Mouse (Mus musculus) forebrain, embryonic 12.5 days (tissue): ENCODE measurements around the gene Trim13. TPM values are rescaled to one million over a fixed set of nuclear protein-coding genes. Genes with fewer than 3 reads are reported as not detected.
"Not testable (repeated sequence)": the region's sequence is repeated elsewhere in the genome, so short reads cannot be mapped to it uniquely, and the experiment has no call there.

Source experiments
- ATAC-seq: fragments of 200-750 bp; cut with Nextera tagmentation; 2 replicates; pipeline ENCODE4 v1.8.0; 2017; ENCODE audit warnings: moderate TSS enrichment; ENCODE audit not compliant: low FRiP score
- H3K27ac ChIP-seq: fragments of 300-500 bp; sonication (generic); 2 replicates; pipeline ENCODE4 v1.5.1; 2016; ENCODE audit warnings: mild to moderate bottlenecking
- H3K27me3 ChIP-seq: fragments of 300-500 bp; sonication (generic); 2 replicates; pipeline ENCODE4 v1.6.1; 2016; ENCODE audit warnings: mild to moderate bottlenecking
- H3K36me3 ChIP-seq: fragments of 300-500 bp; sonication (generic); replicated peaks from 2 replicates; pipeline ENCODE4 v1.6.1; 2016; ENCODE audit warnings: mild to moderate bottlenecking
- H3K4me1 ChIP-seq: fragments of 300-500 bp; sonication (generic); 2 replicates; pipeline ENCODE4 v1.6.1; 2016
- H3K4me2 ChIP-seq: fragments of 300-500 bp; sonication (generic); 2 replicates; pipeline ENCODE4 v1.6.1; 2016; ENCODE audit warnings: mild to moderate bottlenecking, moderate library complexity
- H3K4me3 ChIP-seq: fragments of 300-500 bp; sonication (generic); replicated peaks from 2 replicates; pipeline ENCODE4 v1.5.1; 2016; ENCODE audit warnings: mild to moderate bottlenecking
- H3K9ac ChIP-seq: fragments of 300-500 bp; sonication (generic); 2 replicates; pipeline ENCODE4 v1.6.1; 2016; ENCODE audit warnings: mild to moderate bottlenecking
- H3K9me3 ChIP-seq: fragments of 300-500 bp; sonication (generic); 2 replicates; pipeline ENCODE4 v1.6.1; 2016
- WGBS: fragments of 180-500 bp; shearing (Covaris S2); methylation state at CpG from one replicate; pipeline ENCODE4 v1.1.7; 2016; 5-methylcytosine and 5-hydroxymethylcytosine counted together
- polyA plus RNA-seq: library from polyadenylated mRNA; unstranded; fragments of >200 nt; fragmentation: Nextera tagmentation; extraction: Ambion mirVana; gene quantifications from 2 replicates; pipeline ENCODE4 v1.2.1, GENCODE M21; 2016

Gene Trim13
- 41.5 and 42.6 TPM in 2 replicates for polyA plus RNA-seq

DNA sequence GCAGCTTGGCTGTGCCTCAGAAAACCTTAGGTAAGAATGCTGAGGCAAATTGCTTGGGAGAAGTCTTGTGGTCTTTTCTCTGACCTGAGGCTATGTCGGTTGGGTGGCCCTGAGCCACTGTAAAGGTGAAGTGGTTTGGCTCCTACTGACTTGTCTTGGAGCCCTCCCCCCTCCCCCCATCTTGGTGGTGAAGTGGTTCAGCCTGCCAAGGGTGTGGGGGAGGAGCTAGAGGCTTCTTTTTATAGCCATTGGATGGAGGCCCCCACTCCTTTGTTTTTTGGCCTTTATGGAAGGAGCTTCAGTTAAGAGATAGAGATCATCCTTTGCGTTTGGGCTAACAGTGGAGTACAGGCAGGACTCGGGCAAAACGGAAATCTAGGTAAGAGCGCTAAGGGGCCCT is at the start of gene Trim13:
TSS of gene Trim13 (plus strand) at position 280 of the 400 bp plus-strand sequence.
- peaks cover 17% of the 10 kb centered on the region for H3K4me1 ChIP-seq
- H3K4me2 ChIP-seq = peak within 1 kb of the TSS; percentile 55
- H3K27ac ChIP-seq = no peak within 1 kb of the TSS
- H3K27me3 ChIP-seq = no peaks in the 10 kb centered on the region
- H3K9me3 ChIP-seq = no peaks in the 10 kb centered on the region
- no peak within 1 kb of the TSS for H3K9ac ChIP-seq
- H3K36me3 ChIP-seq = peaks cover 4% of the 10 kb centered on the region; the same call in 1 of the 2 replicates
- no peak for ATAC-seq
- WGBS = 44% methylated on average over 5 of the region's 5 CpGs
- peak within 1 kb of the TSS; percentile 87 for H3K4me3 ChIP-seq

DNA sequence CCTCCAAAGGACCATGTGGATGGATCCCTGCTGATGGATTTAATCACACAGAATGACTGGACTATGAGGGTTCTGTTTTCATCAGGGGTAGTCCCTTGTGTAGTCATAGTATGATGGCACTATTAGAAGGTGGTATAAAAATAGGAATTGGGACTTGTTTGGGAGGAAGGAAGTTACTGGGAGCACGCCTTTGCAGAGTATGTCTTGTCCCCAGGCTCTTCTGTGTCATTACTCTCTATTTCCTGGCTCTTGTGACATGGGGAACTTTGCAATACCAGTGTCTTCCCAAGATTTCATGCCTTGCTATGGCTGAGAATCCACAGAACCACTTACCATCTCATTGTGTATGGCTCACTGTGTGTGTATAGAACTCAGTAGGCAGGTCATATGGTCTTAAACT is 49.4 kb upstream of the Trim13 start:
- WGBS = 84% methylated on average over 1 of the region's 1 CpGs
- Histone ChIP-seq H3K4me1 (no peaks in the 10 kb centered on the region), H3K36me3 (peaks cover 16% of the 10 kb centered on the region), H3K27me3 (no peaks in the 10 kb centered on the region), H3K4me2 (no peak overlapping the region), H3K27ac (no peak overlapping the region), H3K9ac (no peak overlapping the region), H3K9me3 (no peaks in the 10 kb centered on the region), H3K4me3 (no peak overlapping the region)
- ATAC-seq = no peak

DNA sequence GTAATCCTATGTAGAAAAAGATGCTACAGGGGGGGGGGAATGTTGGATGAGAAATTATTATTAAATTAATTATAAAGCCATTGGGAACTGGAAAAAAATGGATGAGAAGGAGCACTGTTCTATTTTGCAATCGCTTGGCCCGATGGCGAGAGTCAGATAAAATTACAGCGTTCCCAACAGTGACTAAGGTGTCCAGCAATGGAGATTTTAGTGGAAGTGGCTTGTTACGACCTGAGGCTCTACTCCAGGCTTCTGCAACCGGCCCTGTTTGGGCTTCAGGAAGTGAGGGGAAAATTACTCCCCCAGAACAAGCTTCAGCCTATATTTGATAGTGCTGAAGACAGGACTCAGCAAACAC is 42.1 kb upstream of the Trim13 start:
- H3K36me3 ChIP-seq = no peaks in the 10 kb centered on the region
- ATAC-seq = no peak
- H3K9ac ChIP-seq = peak overlapping the region; percentile 63
- peak overlapping the region; percentile 66 for H3K4me3 ChIP-seq
- H3K4me2 ChIP-seq = peak overlapping the region; percentile 89
- no peaks in the 10 kb centered on the region for H3K9me3 ChIP-seq
- H3K27ac ChIP-seq = peak overlapping the region; percentile 84
- WGBS = 10% methylated on average over 6 of the region's 6 CpGs
- H3K27me3 ChIP-seq = no peaks in the 10 kb centered on the region
- H3K4me1 ChIP-seq = peaks cover 11% of the 10 kb centered on the region; the same call in 1 of the 2 replicates

DNA sequence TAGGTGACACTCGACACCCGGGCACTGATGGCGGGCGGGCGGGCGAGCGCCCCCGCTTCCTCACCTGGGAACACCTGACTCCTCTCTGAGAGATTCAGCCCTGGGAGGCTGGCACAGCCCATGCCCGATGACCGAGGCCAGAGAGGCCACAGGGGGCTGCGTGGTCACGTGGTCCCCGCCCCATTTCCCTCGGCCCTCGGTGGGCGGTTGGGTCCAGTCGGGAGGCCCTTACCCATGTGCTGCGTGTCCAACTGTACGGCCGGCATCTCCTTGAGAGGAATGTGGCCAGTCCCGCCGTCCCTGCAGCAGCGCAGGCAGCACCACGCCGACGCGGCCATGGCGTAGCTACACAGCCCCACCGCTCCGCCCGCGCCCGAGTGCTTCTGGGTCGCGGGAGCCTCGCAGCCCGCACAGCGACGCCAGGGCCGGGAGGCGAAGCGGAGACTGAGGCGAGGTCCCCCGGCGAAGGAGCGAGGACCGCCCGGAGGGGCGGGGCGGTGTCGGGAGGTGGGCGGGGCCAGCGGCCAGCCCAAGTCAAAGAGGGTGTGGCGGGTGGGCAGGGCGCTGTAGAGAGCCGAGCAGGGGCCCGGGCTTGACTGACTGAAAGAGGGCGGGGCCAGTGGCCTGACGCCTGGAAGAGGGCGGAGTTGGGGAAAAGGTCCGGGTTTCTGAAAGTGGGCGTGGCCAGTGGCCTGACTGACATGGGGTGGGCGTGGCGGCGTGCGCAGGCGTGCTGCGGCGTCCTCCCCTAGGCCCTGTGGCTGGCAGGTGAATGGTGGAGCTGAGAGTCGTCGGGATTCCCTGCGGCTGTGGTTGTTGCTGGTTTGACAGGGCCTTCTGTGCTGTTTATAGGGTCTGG is 41.5 kb upstream of the Trim13 start, which contains the start of gene Spryd7:
TSS of gene Spryd7 (minus strand) at position 598 of the 859 bp plus-strand sequence.
- WGBS = under 1% methylated on average over 72 of the region's 72 CpGs
- peak; percentile 98 for ATAC-seq
- no peaks in the 10 kb centered on the region for H3K9me3 ChIP-seq
- H3K36me3 ChIP-seq = no peaks in the 10 kb centered on the region
- peak within 1 kb of the TSS; percentile 84 for H3K27ac ChIP-seq
- H3K9ac ChIP-seq = peak within 1 kb of the TSS; percentile 63
- peak within 1 kb of the TSS; percentile 66 for H3K4me3 ChIP-seq
- peak within 1 kb of the TSS; percentile 89 for H3K4me2 ChIP-seq
- H3K27me3 ChIP-seq = no peaks in the 10 kb centered on the region
- peaks cover 11% of the 10 kb centered on the region; the same call in 1 of the 2 replicates for H3K4me1 ChIP-seq

DNA sequence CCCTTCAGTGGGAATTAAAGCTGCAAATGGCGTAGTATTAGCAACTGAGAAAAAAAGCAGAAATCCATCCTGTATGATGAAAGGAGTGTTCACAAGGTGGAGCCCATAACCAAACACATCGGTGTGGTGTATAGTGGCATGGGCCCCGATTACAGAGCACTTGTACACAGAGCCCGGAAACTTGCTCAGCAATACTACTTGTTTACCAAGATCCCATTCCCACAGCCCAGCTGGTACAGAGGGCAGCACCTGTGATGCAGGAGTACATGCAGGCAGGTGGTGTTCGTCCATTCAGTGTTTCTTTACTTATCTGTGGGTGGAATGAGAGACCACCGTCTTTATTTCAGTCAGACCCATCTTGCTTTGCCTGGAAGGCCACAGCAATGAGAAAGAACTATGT is 39.1 kb upstream of the Trim13 start:
- Histone ChIP-seq H3K4me3 (no peak overlapping the region), H3K9me3 (no peaks in the 10 kb centered on the region), H3K4me2 (no peak overlapping the region), H3K27ac (no peak overlapping the region), H3K9ac (no peak overlapping the region), H3K4me1 (peaks cover 11% of the 10 kb centered on the region; the same call in 1 of the 2 replicates), H3K36me3 (no peaks in the 10 kb centered on the region), H3K27me3 (no peaks in the 10 kb centered on the region)
- no peak for ATAC-seq
- 86% methylated on average over 6 of the region's 6 CpGs for WGBS

DNA sequence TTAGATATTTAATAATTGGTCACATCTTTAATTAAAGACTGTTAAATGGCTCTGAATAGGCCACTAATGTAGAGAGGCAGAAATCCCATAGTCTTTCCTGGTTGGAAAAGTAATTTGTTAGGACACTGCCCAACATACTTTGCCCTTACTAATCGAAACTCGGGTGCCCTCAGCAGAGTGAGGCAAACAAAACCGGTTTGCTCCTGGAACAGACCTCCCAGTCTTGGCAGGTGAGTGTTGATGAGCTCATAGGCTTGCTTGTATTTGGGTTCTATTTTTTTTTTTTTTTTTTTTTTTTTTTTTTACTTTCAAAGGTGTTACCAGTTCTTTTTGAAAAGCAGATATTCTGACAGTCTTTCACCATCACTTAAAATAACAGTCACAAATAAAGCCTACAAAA is 38.2 kb upstream of the Trim13 start:
- H3K4me2 ChIP-seq = no peak overlapping the region
- H3K9me3 ChIP-seq = no peaks in the 10 kb centered on the region
- no peak overlapping the region for H3K9ac ChIP-seq
- H3K36me3 ChIP-seq = no peaks in the 10 kb centered on the region
- H3K4me3 ChIP-seq = no peak overlapping the region
- no peak overlapping the region for H3K27ac ChIP-seq
- ATAC-seq = no peak
- WGBS = 87% methylated on average over 3 of the region's 3 CpGs
- peaks cover 11% of the 10 kb centered on the region; the same call in 1 of the 2 replicates for H3K4me1 ChIP-seq
- no peaks in the 10 kb centered on the region for H3K27me3 ChIP-seq

DNA sequence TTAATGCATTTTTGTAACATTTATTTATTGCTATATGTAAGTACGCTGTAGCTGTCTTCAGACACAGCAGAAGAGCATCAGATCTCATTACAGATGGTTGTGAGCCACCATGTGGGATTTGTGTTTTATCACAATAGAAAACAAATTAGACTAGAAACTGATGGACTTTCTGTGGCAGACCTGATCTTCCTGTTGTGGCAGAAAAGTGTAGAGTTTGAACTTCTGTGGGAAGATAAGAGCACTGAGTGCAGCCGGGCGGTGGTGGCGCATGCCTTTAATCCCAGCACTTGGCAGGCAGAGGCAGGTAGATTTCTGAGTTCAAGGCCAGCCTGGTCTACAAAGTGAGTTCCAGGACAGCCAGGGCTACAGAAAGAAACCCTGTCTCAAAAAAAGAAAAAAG is 31.8 kb upstream of the Trim13 start:
- WGBS = 89% methylated on average over 4 of the region's 4 CpGs
- not testable (repeated sequence) for H3K27ac ChIP-seq

DNA sequence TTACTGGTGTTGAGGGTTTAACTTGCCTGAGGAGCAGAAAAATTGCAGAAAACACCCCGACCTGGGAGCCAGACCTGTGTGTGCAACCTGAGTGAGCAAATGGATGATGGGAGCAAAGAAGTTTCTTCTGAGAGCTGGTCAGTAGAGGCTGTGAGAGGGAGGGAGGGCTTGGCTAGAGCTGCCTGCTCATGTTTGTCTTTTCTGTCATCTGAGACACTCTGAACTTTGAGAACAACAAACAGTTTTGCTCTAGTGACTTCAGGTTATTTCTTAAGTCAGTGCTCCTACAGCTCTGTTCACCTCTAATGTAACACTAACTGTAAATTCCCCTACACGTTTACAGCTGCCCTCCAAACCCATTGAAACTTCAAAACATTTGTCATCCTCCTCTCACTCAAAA is 28.7 kb upstream of the Trim13 start:
- no peak for ATAC-seq
- Histone ChIP-seq H3K9ac (no peak overlapping the region), H3K4me1 (no peaks in the 10 kb centered on the region), H3K27ac (no peak overlapping the region), H3K4me2 (no peak overlapping the region), H3K9me3 (no peaks in the 10 kb centered on the region), H3K36me3 (no peaks in the 10 kb centered on the region), H3K27me3 (no peaks in the 10 kb centered on the region), H3K4me3 (no peak overlapping the region)
- 72% methylated on average over 2 of the region's 2 CpGs for WGBS

More for the DNA sequence above, 31.8 kb upstream of the Trim13 start:
- H3K4me2 ChIP-seq, H3K9me3 ChIP-seq, H3K4me3 ChIP-seq, H3K27me3 ChIP-seq, H3K4me1 ChIP-seq, ATAC-seq, H3K36me3 ChIP-seq, H3K9ac ChIP-seq: not testable (repeated sequence)

DNA sequence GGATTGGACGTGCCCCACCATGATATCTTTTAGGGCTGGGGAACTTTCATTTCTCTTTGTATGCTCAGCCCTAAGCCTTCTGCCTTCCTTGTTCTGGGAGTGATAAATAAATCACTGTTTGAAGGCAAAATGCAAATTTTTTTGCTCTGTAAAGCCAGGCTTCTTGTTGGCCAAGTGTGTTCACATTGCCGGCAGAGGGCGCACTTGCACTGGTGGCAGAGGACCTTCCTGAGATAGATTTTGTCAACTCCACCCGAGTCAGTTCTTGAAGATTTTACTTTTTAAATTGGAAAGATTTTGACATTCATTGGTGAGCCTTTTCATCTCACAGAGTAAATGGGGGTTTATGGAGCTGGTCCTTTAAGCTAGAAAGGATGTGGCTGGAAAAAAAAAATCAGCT is 26.7 kb upstream of the Trim13 start:
- Histone ChIP-seq H3K9me3 (no peaks in the 10 kb centered on the region), H3K27me3 (no peaks in the 10 kb centered on the region), H3K36me3 (no peaks in the 10 kb centered on the region), H3K4me2 (no peak overlapping the region), H3K4me3 (no peak overlapping the region), H3K4me1 (no peaks in the 10 kb centered on the region), H3K9ac (no peak overlapping the region), H3K27ac (no peak overlapping the region)
- WGBS = 11% methylated on average over 4 of the region's 4 CpGs
- no peak for ATAC-seq

DNA sequence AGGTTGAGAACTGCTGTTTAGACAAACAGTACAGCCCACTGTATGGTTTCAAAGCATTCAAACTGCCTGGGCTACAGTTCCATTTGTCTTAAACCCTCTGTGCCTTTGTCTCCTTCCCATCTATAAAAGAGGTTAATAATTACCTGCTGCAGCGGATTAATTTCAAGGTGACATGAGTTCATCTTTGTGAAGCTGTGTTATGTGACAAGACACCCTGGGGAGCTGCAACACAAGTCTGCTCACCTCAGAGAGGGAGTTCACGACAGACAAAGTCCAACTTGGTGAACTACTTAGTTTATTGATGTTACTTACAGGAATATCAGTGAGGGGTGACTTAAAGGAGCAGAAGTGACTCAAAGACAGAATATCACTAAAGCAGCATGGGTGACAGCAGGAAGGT is 25.9 kb upstream of the Trim13 start:
- no peaks in the 10 kb centered on the region for H3K36me3 ChIP-seq
- WGBS = 63% methylated on average over 2 of the region's 2 CpGs
- no peak overlapping the region for H3K27ac ChIP-seq
- no peaks in the 10 kb centered on the region for H3K9me3 ChIP-seq
- H3K4me2 ChIP-seq = no peak overlapping the region
- no peaks in the 10 kb centered on the region for H3K4me1 ChIP-seq
- ATAC-seq = no peak
- no peak overlapping the region for H3K4me3 ChIP-seq
- no peaks in the 10 kb centered on the region for H3K27me3 ChIP-seq
- H3K9ac ChIP-seq = no peak overlapping the region

DNA sequence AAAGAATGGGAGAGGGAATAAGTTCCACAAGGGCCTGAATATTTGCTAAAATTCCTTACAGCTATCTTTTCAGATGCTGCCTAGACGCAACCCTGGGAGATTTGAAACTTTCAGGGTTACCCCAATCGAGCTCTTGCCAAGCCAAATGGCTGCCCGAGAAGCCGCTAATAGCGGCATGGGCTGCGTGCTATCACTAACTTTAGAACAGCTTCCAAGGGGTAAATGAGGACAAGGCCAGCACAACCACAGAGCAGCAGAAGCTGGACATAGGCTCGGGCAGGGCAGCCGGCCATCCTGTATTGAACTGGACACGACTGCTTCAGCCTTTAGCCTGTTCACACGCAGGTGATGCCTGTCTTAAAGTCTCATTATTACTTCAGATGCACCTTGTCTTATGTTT is 23.0 kb upstream of the Trim13 start:
- no peak for ATAC-seq
- no peaks in the 10 kb centered on the region for H3K4me1 ChIP-seq
- no peaks in the 10 kb centered on the region for H3K9me3 ChIP-seq
- H3K36me3 ChIP-seq = no peaks in the 10 kb centered on the region
- H3K4me2 ChIP-seq = no peak overlapping the region
- H3K4me3 ChIP-seq = no peak overlapping the region
- H3K27ac ChIP-seq = no peak overlapping the region
- WGBS = 87% methylated on average over 10 of the region's 10 CpGs
- no peaks in the 10 kb centered on the region for H3K27me3 ChIP-seq
- no peak overlapping the region for H3K9ac ChIP-seq

DNA sequence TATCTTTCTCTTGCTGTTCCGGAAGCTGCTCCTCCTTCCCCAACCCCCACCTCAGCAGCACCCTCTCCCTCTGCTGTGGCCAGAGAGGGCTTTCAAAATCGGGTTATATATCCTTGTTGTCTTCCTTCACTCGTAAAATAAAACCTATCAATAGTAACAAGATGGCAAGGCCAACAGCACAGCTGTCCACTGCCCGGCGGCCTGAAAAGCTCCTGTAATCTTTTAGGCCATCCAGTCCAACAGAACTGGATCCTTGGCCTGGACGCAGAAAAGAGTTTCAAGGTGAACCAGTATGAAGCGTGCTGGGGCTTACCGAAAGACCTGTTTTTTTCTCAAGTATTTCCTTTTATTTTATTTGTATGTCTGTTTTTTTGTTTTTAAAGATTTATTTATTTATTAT is 22.1 kb upstream of the Trim13 start:
- Histone ChIP-seq H3K27ac (no peak overlapping the region), H3K9me3 (no peaks in the 10 kb centered on the region), H3K27me3 (no peaks in the 10 kb centered on the region), H3K4me2 (no peak overlapping the region), H3K4me3 (no peak overlapping the region), H3K36me3 (no peaks in the 10 kb centered on the region), H3K9ac (no peak overlapping the region), H3K4me1 (no peaks in the 10 kb centered on the region)
- WGBS = 92% methylated on average over 8 of the region's 8 CpGs
- ATAC-seq = no peak
